Mouse (Mus musculus): ENCODE data around the gene Pacs2.

- TF ChIP-seq CTCF (IDR thresholded peaks at IDR 0.05; ENCODE audit: insufficient read depth, low read length) (peak; percentile 98), POLR2A (IDR thresholded peaks at IDR 0.05; ENCODE audit: borderline replicate concordance, extremely low read depth, low read depth, low read length) (peak; percentile 50; the same call in 1 of the 2 replicates)
Measured at GRCm38 (mm10) chr12:113075063-113075454, 60.8 kb downstream of the Pacs2 start.
